In genomic region chr4:116788956-116789355, GRCm38 (mm10) we compare ENCODE assay signal across 8 mouse cellular contexts. TPM values are rescaled to one million over a fixed set of nuclear protein-coding genes. Genes with fewer than 3 reads are reported as not detected.
DNase-seq lines count a peak whose midpoint lies in the region; ATAC-seq lines count a peak whose summit lies in the region.

No protein-coding gene starts in this region.

- no peaks in the 10 kb centered on the region for H3K9me3 ChIP-seq in liver, embryonic 12.5 days (replicated peaks)
- H3K9me3 ChIP-seq in midbrain, embryonic 13.5 days = 0 out of 2 replicates have a peak, but pooled peaks cover 4% of the 10 kb centered on the region

- WGBS in liver, embryonic 12.5 days (ENCODE audit: insufficient replicate concordance) = 10% methylated on average over 3 of the region's 3 CpGs
- 3% methylated on average over 3 of the region's 3 CpGs for WGBS in midbrain, embryonic 13.5 days

- no peak overlapping the region for H3K9ac ChIP-seq in liver, embryonic 12.5 days
- no peak overlapping the region for H3K9ac ChIP-seq in midbrain, embryonic 13.5 days (replicated peaks)

- no peak for ATAC-seq in liver, embryonic 12.5 days
- ATAC-seq in midbrain, embryonic 13.5 days = 0 out of 2 replicates have a peak, but pooled peaks have one; percentile 55

- no peaks in the 10 kb centered on the region for H3K36me3 ChIP-seq in liver, embryonic 12.5 days
- H3K36me3 ChIP-seq in midbrain, embryonic 13.5 days = no peaks in the 10 kb centered on the region

- intact Hi-C loops in left cerebral cortex, postnatal 4 days (cut with DNase I) = loop anchor here (1.0 kb wide), 1 partner anchor 70 kb away; no protein-coding TSS in a partner anchor

- no peak overlapping the region for H3K27ac ChIP-seq in liver, embryonic 12.5 days
- H3K27ac ChIP-seq in midbrain, embryonic 13.5 days = no peak overlapping the region

- no peak overlapping the region for H3K4me2 ChIP-seq in liver, embryonic 12.5 days
- H3K4me2 ChIP-seq in midbrain, embryonic 13.5 days (replicated peaks) = no peak overlapping the region

- H3K4me3 ChIP-seq in liver, embryonic 12.5 days = no peak overlapping the region
- no peak overlapping the region for H3K4me3 ChIP-seq in midbrain, embryonic 13.5 days (replicated peaks)

- H3K4me1 ChIP-seq in liver, embryonic 12.5 days = peaks cover 9% of the 10 kb centered on the region; the same call in 1 of the 2 replicates
- no peaks in the 10 kb centered on the region for H3K4me1 ChIP-seq in midbrain, embryonic 13.5 days (replicated peaks)

- DNase-seq in liver = peak; percentile 76
- peak; percentile 91 to 95 for DNase-seq in cerebellum, postnatal 10 days
- peak; percentile 61 to 80 for DNase-seq in frontal cortex, postnatal 25 days (ENCODE audit: low spot score in 2 of 2)
- peak; percentile 78 for DNase-seq in kidney, adult 18-20 months
- peak; percentile 80 for DNase-seq in left cerebral cortex, postnatal 4 days
- DNase-seq in skeletal muscle tissue, adult 2 months (ENCODE audit: low read depth, low spot score) = peak; percentile 74

- no peaks in the 10 kb centered on the region for H3K27me3 ChIP-seq in liver, embryonic 12.5 days (replicated peaks)
- H3K27me3 ChIP-seq in midbrain, embryonic 13.5 days = no peaks in the 10 kb centered on the region

RNA-seq across cellular contexts. Expression of gene Toe1, which starts 18.5 kb away (rescaled TPM):
- polyA plus RNA-seq in liver, embryonic 12.5 days (2016; fragmentation: Nextera tagmentation; extraction: Ambion mirVana) = 20.8 and 22.9 TPM in 2 replicates
- total RNA-seq in left cerebral cortex, postnatal 4 days (2021) = 10 to 100 TPM; 18.1 to 18.9 TPM
- polyA plus RNA-seq in midbrain, embryonic 13.5 days (2015; fragmentation: Nextera tagmentation; extraction: Ambion mirVana) = 30.3 and 33.1 TPM in 2 replicates

RNA-seq across cellular contexts. Expression of gene Mutyh, which starts 18.6 kb away (rescaled TPM):
- polyA plus RNA-seq in liver, embryonic 12.5 days (2016; fragmentation: Nextera tagmentation; extraction: Ambion mirVana) = 4.8 and 6.2 TPM in 2 replicates
- 1 to 10 TPM; 3.8 to 3.9 TPM for total RNA-seq in left cerebral cortex, postnatal 4 days (2021)
- polyA plus RNA-seq in midbrain, embryonic 13.5 days (2015; fragmentation: Nextera tagmentation; extraction: Ambion mirVana) = 10.2 and 10.6 TPM in 2 replicates

RNA-seq across cellular contexts. Expression of gene Hpdl, which starts 32.6 kb away (rescaled TPM):
- 0.49 and 0.75 TPM in 2 replicates for polyA plus RNA-seq in liver, embryonic 12.5 days (2016; fragmentation: Nextera tagmentation; extraction: Ambion mirVana)
- total RNA-seq in left cerebral cortex, postnatal 4 days (2021) = under 1 TPM; 0.82 to 0.83 TPM
- 0.62 and 1.0 TPM in 2 replicates for polyA plus RNA-seq in midbrain, embryonic 13.5 days (2015; fragmentation: Nextera tagmentation; extraction: Ambion mirVana)
